Mouse (Mus musculus): ENCODE data around the gene Rps27rt. TPM values are rescaled to one million over a fixed set of nuclear protein-coding genes. Genes with fewer than 3 reads are reported as not detected.

The Rps27rt gene
- polyA plus RNA-seq (2012; rRNA removed; ENCODE audit: low replicate concordance): 36.3 and 170 TPM in 2 replicates

DNA sequence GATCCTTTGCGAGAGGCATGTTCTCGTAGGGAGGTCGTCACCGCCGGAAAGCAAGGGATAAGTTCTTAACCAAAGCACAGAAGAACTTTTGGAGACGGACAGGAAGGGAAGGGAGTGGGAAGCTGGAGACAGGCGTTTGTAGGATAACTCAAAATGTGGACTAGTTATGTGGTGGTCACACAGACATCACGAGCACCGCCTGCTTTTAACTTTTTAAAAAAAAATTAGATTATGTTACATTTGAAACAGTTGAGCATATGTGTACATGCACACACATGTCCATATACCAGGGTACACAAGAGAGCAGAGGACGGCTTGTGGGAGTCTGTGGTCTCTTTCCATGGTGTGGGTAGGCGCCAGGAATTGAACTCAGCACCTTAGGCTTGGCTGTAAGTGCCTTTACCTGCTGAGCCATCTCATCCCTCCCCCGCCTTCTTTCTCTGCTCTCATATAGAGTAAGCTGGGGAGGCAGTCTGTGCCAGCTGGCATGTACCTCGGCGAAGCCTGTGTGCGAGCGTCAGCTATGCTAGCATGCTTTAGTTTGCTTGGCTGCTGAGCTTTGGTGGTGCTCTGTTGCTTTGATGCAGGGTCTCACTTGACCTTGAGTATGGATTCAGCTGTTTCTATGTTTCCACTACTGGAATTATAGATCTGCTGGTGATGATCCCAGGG lies at the start of gene Rps27rt:
Gene Rps27rt (minus strand): TSS at position 51 of the 672 bp plus-strand sequence.

DNA sequence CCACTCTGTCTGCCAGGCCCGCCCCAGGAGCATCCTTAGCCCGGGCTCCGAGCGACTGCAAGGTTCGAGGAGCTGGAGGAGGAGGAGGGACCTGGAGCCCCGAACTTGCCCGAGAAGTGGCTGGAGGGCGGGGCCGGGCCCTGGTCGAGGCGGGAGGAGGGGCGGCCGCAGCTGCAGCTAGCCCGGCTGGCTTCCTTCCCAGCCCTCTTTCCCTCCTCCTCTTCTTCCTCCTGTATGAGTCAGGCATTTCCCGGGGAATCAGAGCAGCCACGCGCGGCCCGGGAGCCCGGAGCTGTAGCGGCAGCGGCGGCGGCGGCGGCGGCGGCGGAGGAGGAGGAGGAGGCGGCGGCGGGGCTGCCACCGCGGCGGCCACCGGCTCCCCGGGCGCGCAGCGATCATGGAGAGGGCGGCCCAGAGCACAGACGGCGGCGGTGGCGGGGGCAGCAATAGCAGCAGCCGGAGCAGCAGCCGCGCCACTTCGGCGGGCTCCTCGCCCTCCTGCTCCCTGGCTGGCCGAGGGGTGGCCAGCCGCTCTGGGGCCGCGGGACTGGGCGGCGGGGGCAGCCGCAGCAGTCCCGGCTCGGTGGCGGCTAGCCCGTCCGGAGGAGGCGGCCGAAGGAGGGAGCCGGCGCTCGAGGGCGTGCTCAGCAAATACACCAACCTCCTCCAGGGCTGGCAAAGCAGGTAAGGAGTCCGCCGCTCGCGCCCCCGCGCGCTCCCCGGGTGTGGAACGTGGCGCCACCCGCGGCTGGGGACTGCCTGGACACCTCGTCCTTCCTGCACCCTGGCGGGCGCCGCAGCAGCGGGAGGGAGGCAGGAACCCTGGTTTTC lies 4.0 kb downstream of the Rps27rt start, which contains the start of gene Osbpl10:
Gene Osbpl10 (plus strand): TSS at position 289 of the 831 bp plus-strand sequence.

DNA sequence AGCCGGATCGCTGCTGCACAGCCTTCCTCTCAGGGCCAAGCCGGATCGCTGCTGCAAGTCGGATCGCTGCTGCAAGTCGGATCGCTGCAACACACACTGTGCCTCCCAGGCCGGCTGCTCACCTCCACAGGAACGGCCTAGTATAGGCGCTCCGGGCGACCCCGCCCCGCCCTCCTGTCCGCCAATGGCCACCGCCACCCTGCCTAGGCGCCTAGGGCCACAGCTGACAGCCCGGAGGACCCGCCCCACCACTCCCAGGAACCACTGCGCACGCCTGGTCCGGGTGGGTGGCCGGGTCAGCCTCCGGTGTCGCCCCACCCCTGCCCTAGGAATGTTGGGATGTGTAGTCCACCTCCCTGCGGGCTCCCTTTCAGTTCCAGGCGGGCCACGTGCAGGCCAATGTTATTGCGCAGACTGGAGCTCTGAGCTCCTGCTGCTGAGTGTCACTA lies 48.8 kb downstream of the Rps27rt start, which contains the start of gene Gpd1l:
Gene Gpd1l (minus strand): TSS at position 265 of the 449 bp plus-strand sequence.

Other genes starting within 250 kb of the Rps27rt start
- 190 and 234 TPM in 2 replicates for gene Cmtm7, start 200.9 kb downstream of the Rps27rt start, polyA plus RNA-seq (2012; rRNA removed; ENCODE audit: low replicate concordance)
- 46.7 and 62.7 TPM in 2 replicates for gene Cmtm8, start 138.6 kb downstream of the Rps27rt start, polyA plus RNA-seq (2012; rRNA removed; ENCODE audit: low replicate concordance)
- 20.2 and 31.3 TPM in 2 replicates for gene Gpd1l, start 48.8 kb downstream of the Rps27rt start, polyA plus RNA-seq (2012; rRNA removed; ENCODE audit: low replicate concordance)
- gene Osbpl10, start 4.2 kb downstream of the Rps27rt start, polyA plus RNA-seq (2012; rRNA removed; ENCODE audit: low replicate concordance): 2.0 and 2.8 TPM in 2 replicates

All from mammary gland, adult 2 months (tissue).